Mouse (Mus musculus): Measurements from ENCODE around the gene Lrba. TPM values are rescaled to one million over a fixed set of nuclear protein-coding genes. Genes with fewer than 3 reads are reported as not detected.

The Lrba gene
- polyA plus RNA-seq, 1 experiment from 2014 or later, result 8.8 TPM

GRCm38 (mm10) chr3:86210267-86210939 lies 14.1 kb upstream of the Lrba start:
- Histone ChIP-seq H3K4me3 (no peak overlapping the region), H3K27ac (replicated peaks) (no peak overlapping the region), H3K9me3 (no peaks in the 10 kb centered on the region), H3K36me3 (no peaks in the 10 kb centered on the region), H3K4me2 (replicated peaks) (no peak overlapping the region), H3K9ac (replicated peaks) (no peak overlapping the region), H3K27me3 (no peaks in the 10 kb centered on the region), H3K4me1 (no peaks in the 10 kb centered on the region)
- no peak for ATAC-seq (ENCODE audit: low FRiP score, low read depth)
- WGBS, result 91% methylated on average over 10 of the region's 10 CpGs

GRCm38 (mm10) chr3:86210959-86211358 lies 13.5 kb upstream of the Lrba start:
- no peaks in the 10 kb centered on the region for H3K36me3 ChIP-seq
- no peak overlapping the region for H3K27ac ChIP-seq (replicated peaks)
- no peak overlapping the region for H3K4me2 ChIP-seq (replicated peaks)
- no peak overlapping the region for H3K4me3 ChIP-seq
- no peaks in the 10 kb centered on the region for H3K4me1 ChIP-seq
- WGBS, result 93% methylated on average over 3 of the region's 3 CpGs
- no peak for ATAC-seq (ENCODE audit: low FRiP score, low read depth)
- H3K9ac ChIP-seq (replicated peaks), result no peak overlapping the region
- H3K9me3 ChIP-seq, result no peaks in the 10 kb centered on the region
- no peaks in the 10 kb centered on the region for H3K27me3 ChIP-seq

DNA sequence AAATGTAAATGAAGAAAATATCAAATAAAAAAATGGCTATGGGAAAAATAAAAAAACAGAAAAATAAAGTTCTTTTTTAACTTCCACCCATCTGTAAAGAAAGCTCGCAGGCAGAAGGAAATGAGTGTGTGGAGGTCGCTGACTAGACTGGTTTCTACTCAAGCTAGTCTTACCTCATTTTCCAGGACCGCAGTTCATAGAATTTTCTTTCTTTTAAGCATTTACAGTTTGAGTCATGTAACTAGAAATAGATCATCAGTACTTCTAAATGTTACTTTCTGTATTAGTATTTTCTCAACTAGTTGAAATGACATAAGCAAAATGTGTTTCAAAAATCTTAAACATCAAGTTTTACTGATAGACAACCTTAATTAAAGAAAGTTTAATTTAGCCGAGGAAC lies 10.2 kb upstream of the Lrba start:
- no peak overlapping the region for H3K4me3 ChIP-seq
- H3K4me2 ChIP-seq (replicated peaks), result no peak overlapping the region
- H3K36me3 ChIP-seq, result no peaks in the 10 kb centered on the region
- H3K9ac ChIP-seq (replicated peaks), result no peak overlapping the region
- 89% methylated on average over 4 of the region's 4 CpGs for WGBS
- H3K27me3 ChIP-seq, result no peaks in the 10 kb centered on the region
- ATAC-seq (ENCODE audit: low FRiP score, low read depth), result no peak
- no peak overlapping the region for H3K27ac ChIP-seq (replicated peaks)
- no peaks in the 10 kb centered on the region for H3K9me3 ChIP-seq
- no peaks in the 10 kb centered on the region for H3K4me1 ChIP-seq

- Histone ChIP-seq H3K4me1 (peaks cover 8% of the 10 kb centered on the region; the same call in 1 of the 2 replicates), H3K36me3 (no peaks in the 10 kb centered on the region), H3K27ac (replicated peaks) (peak overlapping the region; percentile 83), H3K4me3 (peak overlapping the region; percentile 91), H3K9me3 (no peaks in the 10 kb centered on the region), H3K4me2 (replicated peaks) (peak overlapping the region; percentile 94), H3K27me3 (peaks cover 4% of the 10 kb centered on the region), H3K9ac (replicated peaks) (peak overlapping the region; percentile 76)
- under 1% methylated on average over 71 of the region's 79 CpGs for WGBS
- ATAC-seq (ENCODE audit: low FRiP score, low read depth), result peak; percentile 95
These were observed 706 bp upstream of the Lrba start for GRCm38 (mm10) chr3:86223634-86224313.

DNA sequence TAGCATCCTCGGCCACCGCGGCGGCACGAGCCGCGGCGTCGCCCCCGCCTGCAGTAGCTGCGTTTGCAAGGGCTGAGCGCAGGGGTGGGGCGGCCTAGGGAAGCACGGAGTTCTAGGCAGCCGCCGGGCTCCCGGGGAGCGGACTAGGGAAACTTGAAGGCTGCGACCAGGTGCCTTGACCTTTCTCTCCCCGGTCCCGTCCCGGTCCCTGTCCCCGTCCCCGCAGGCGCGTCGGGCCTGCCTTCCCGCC lies 241 bp upstream of the Lrba start:
- H3K4me1 ChIP-seq, result peaks cover 8% of the 10 kb centered on the region; the same call in 1 of the 2 replicates
- peak overlapping the region; percentile 76 for H3K9ac ChIP-seq (replicated peaks)
- H3K27ac ChIP-seq (replicated peaks), result peak overlapping the region; percentile 83
- H3K9me3 ChIP-seq, result no peaks in the 10 kb centered on the region
- WGBS, result 0% methylated on average over 28 of the region's 28 CpGs
- ATAC-seq (ENCODE audit: low FRiP score, low read depth), result peak; percentile 83
- peak overlapping the region; percentile 91 for H3K4me3 ChIP-seq
- peaks cover 4% of the 10 kb centered on the region for H3K27me3 ChIP-seq
- peak overlapping the region; percentile 94 for H3K4me2 ChIP-seq (replicated peaks)
- no peaks in the 10 kb centered on the region for H3K36me3 ChIP-seq

DNA sequence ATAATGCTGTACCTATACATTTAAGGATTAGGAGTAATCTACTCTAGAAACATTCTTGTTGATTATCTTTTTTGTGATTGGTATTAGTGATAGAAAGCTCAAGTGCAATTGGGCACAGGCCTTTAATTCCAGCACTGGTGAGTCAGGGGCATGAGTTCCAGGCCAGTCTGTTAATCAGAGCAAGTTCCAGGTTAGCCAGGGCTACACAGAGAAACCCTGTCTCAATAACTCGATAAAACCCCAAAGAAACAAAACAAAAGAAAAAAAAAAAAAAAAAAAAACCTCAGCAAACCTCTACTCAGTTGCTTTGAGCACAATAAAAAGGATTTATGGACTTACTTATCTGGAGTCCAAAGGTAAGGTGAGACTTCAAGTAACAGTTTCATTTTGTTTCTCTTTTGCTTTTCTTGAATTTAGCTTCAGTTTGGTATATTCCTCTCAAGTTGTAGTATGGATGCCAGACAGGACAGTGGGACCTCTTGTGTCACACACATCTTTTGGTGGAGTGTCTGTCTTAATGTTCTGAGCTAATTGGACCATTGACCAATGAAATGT lies 7.1 kb downstream of the Lrba start:
- Histone ChIP-seq H3K4me2 (replicated peaks) (no peak overlapping the region), H3K9me3 (no peaks in the 10 kb centered on the region), H3K27ac (replicated peaks) (no peak overlapping the region), H3K9ac (replicated peaks) (no peak overlapping the region), H3K36me3 (no peaks in the 10 kb centered on the region), H3K27me3 (no peaks in the 10 kb centered on the region), H3K4me1 (no peaks in the 10 kb centered on the region), H3K4me3 (no peak overlapping the region)
- WGBS, result 78% methylated on average over 1 of the region's 1 CpGs
- no peak for ATAC-seq (ENCODE audit: low FRiP score, low read depth)

- H3K4me2 ChIP-seq (replicated peaks), result no peak overlapping the region
- no peaks in the 10 kb centered on the region for H3K36me3 ChIP-seq
- WGBS, result 74% methylated on average over 8 of the region's 8 CpGs
- no peaks in the 10 kb centered on the region for H3K27me3 ChIP-seq
- H3K4me3 ChIP-seq, result no peak overlapping the region
- no peaks in the 10 kb centered on the region for H3K4me1 ChIP-seq
- no peak for ATAC-seq (ENCODE audit: low FRiP score, low read depth)
- no peaks in the 10 kb centered on the region for H3K9me3 ChIP-seq
- no peak overlapping the region for H3K27ac ChIP-seq (replicated peaks)
- H3K9ac ChIP-seq (replicated peaks), result no peak overlapping the region
These were observed 22.7 kb downstream of the Lrba start for GRCm38 (mm10) chr3:86247193-86247592.

- 67% methylated on average over 1 of the region's 1 CpGs for WGBS
- H3K4me1 ChIP-seq, result no peaks in the 10 kb centered on the region
- no peak overlapping the region for H3K4me2 ChIP-seq (replicated peaks)
- H3K36me3 ChIP-seq, result no peaks in the 10 kb centered on the region
- H3K4me3 ChIP-seq, result no peak overlapping the region
- no peak overlapping the region for H3K9ac ChIP-seq (replicated peaks)
- ATAC-seq (ENCODE audit: low FRiP score, low read depth), result no peak
- H3K27ac ChIP-seq (replicated peaks), result no peak overlapping the region
- no peaks in the 10 kb centered on the region for H3K9me3 ChIP-seq
- no peaks in the 10 kb centered on the region for H3K27me3 ChIP-seq
These were observed 26.7 kb downstream of the Lrba start for GRCm38 (mm10) chr3:86251212-86251611.

GRCm38 (mm10) chr3:86252588-86252987 lies 28.1 kb downstream of the Lrba start:
- no peak for ATAC-seq (ENCODE audit: low FRiP score, low read depth)
- H3K4me3 ChIP-seq, result no peak overlapping the region

DNA sequence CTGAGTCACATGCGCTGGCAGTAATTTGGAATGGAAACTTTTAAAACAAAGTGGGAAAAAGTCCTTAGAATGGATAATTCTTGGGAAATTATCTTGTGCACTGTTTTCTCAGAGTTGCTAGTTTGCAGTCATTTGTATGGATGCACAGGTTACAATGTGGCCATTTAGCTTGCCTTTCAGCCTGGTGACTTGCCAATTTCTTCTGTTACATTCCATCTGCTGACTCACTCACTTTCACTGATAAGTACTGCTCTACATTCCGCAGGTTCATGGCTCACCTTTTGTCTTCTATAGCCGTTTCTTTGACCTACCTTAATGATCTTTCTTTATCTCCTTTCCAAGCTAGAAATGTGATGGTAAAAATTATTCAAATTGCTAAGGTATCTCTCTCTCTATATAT lies 28.6 kb downstream of the Lrba start:
- no peak overlapping the region for H3K4me2 ChIP-seq (replicated peaks)
- WGBS, result 78% methylated on average over 3 of the region's 3 CpGs
- H3K9ac ChIP-seq (replicated peaks), result no peak overlapping the region
- no peak overlapping the region for H3K4me3 ChIP-seq
- no peaks in the 10 kb centered on the region for H3K27me3 ChIP-seq
- H3K4me1 ChIP-seq, result no peaks in the 10 kb centered on the region
- ATAC-seq (ENCODE audit: low FRiP score, low read depth), result no peak
- no peaks in the 10 kb centered on the region for H3K9me3 ChIP-seq
- no peak overlapping the region for H3K27ac ChIP-seq (replicated peaks)
- H3K36me3 ChIP-seq, result no peaks in the 10 kb centered on the region

More at GRCm38 (mm10) chr3:86252588-86252987, 28.1 kb downstream of the Lrba start:
- Histone ChIP-seq H3K36me3 (no peaks in the 10 kb centered on the region), H3K9ac (replicated peaks) (no peak overlapping the region), H3K9me3 (no peaks in the 10 kb centered on the region), H3K27ac (replicated peaks) (no peak overlapping the region), H3K4me2 (replicated peaks) (no peak overlapping the region), H3K4me1 (no peaks in the 10 kb centered on the region), H3K27me3 (no peaks in the 10 kb centered on the region)

DNA sequence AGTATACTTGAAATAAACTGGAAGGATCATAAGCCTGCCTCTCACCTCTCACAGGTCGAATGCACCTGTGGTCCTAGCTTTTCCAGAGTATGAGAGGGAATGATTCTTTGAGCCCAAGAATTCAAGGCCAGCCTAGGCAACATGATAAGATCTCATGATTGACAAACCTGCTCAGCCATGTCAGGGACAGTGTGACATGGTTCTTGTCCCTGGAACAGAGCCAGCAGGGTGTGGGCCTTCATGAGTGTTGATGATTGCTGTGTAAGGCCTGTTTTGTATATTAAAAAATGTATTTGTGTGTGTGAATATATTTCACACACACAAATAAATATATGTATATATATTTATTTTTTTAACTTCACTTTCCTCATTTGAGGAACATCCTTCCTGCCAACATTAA lies 29.3 kb downstream of the Lrba start:
- no peak overlapping the region for H3K27ac ChIP-seq (replicated peaks)
- H3K4me1 ChIP-seq, result no peaks in the 10 kb centered on the region
- H3K36me3 ChIP-seq, result no peaks in the 10 kb centered on the region
- H3K9me3 ChIP-seq, result no peaks in the 10 kb centered on the region
- no peak for ATAC-seq (ENCODE audit: low FRiP score, low read depth)
- no peaks in the 10 kb centered on the region for H3K27me3 ChIP-seq
- H3K9ac ChIP-seq (replicated peaks), result no peak overlapping the region
- 70% methylated on average over 1 of the region's 1 CpGs for WGBS
- no peak overlapping the region for H3K4me3 ChIP-seq
- H3K4me2 ChIP-seq (replicated peaks), result no peak overlapping the region

GRCm38 (mm10) chr3:86268074-86268702 lies 43.7 kb downstream of the Lrba start:
- WGBS, result 3% methylated on average over 1 of the region's 1 CpGs
- Histone ChIP-seq H3K4me2 (replicated peaks) (no peak overlapping the region), H3K27ac (replicated peaks) (no peak overlapping the region), H3K9ac (replicated peaks) (no peak overlapping the region), H3K36me3 (no peaks in the 10 kb centered on the region), H3K4me1 (no peaks in the 10 kb centered on the region), H3K9me3 (no peaks in the 10 kb centered on the region), H3K27me3 (no peaks in the 10 kb centered on the region), H3K4me3 (no peak overlapping the region)
- 0 out of 2 replicates have a peak, but pooled peaks have one; percentile 68 for ATAC-seq (ENCODE audit: low FRiP score, low read depth)

Measured in midbrain, embryonic 12.5 days (tissue).